Mouse (Mus musculus) thymus, adult 2 months (tissue): ENCODE measurements around the gene Pkib.

Experiments
- CTCF ChIP-seq: fragments of 200-500 bp; IDR thresholded peaks from 2 replicates; pipeline ENCODE4 v1.5.1; 2012; ENCODE audit warnings: mild to moderate bottlenecking, control low read depth, low read length, moderate library complexity, borderline replicate concordance; ENCODE audit not compliant: control insufficient read depth, poor library complexity, insufficient read depth; ENCODE audit errors: extremely low read depth
- POLR2A ChIP-seq: fragments of 200-500 bp; IDR thresholded peaks from 2 replicates; pipeline ENCODE4 v1.6.1; 2012; ENCODE audit warnings: mild to moderate bottlenecking, low read length, control low read depth, moderate library complexity; ENCODE audit not compliant: control insufficient read depth, poor library complexity, insufficient read depth; ENCODE audit errors: extremely low read depth

GRCm38 (mm10) chr10:57583927-57584326 is 47.9 kb upstream of the Pkib start:
- TF ChIP-seq CTCF (no peak), POLR2A (no peak)
